Mouse (Mus musculus) heart, postnatal 25 days (tissue): ENCODE measurements around the gene Dpy19l1. TPM values are rescaled to one million over a fixed set of nuclear protein-coding genes. Genes with fewer than 3 reads are reported as not detected.

Experiments used
- DNase-seq: peaks from one replicate; pipeline ENCODE4 v3.0.0; 2022; ENCODE audit warnings: low spot score
- intact Hi-C: fragments of 180-260 bp; cut with DNase I; formaldehyde crosslinking; loops from one replicate; pipeline ENCODE4 v1.15.1; 2025
- total RNA-seq, 2 experiments: library from RNA; stranded (reverse); gene quantifications; 2 replicates each; pipeline ENCODE4 v1.2.3; 2021

Dpy19l1 gene
- 1 to 10 TPM; 7.5 to 9.3 TPM for total RNA-seq

DNA sequence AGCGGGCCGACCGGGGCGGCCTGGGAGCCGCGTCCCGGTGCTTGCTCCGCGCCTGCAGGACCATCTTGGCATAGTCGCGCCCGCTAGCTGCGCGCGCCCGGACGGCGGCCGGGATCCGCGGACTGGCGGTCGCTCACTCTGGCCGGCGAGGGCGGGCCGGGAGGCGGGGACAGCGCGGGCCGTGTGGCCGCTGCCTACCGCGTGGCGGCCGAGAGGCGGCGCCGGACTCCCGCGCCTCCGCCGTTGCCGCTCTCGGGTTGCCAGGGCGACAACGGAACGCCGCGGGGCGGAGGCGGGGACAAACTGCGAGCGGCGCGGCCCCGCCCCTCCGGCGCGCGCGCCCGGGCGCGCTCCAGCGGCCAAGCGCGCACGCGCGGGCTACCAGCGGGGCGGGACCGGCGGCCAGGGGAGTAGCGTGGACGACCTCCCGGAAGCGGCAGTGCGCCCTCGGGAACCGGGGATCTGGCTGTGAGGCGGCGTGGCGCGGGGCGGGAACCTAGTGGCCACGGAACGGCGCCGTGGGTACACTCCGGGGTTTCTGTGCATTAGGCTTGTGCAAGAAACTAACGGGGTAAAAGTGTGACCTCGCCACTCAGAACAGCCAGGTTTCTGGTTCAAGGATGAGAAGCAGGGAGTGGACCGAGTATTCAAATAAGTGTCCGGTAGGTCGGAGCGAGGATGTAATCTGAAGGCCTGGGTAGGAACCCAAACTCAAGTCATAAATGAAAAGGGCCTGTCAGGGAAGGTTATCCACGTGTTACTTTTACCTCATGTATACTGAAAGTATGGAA lies at the start of gene Dpy19l1:
TSS of gene Dpy19l1 (minus strand) at position 74 of the 791 bp plus-strand sequence.
- peak; percentile 90 for DNase-seq
- intact Hi-C loops, result no loop called here

GRCm38 (mm10) chr9:24538159-24538558 lies 35.2 kb upstream of the Dpy19l1 start:
- no peak for DNase-seq
- intact Hi-C loops, result no loop called here

DNA sequence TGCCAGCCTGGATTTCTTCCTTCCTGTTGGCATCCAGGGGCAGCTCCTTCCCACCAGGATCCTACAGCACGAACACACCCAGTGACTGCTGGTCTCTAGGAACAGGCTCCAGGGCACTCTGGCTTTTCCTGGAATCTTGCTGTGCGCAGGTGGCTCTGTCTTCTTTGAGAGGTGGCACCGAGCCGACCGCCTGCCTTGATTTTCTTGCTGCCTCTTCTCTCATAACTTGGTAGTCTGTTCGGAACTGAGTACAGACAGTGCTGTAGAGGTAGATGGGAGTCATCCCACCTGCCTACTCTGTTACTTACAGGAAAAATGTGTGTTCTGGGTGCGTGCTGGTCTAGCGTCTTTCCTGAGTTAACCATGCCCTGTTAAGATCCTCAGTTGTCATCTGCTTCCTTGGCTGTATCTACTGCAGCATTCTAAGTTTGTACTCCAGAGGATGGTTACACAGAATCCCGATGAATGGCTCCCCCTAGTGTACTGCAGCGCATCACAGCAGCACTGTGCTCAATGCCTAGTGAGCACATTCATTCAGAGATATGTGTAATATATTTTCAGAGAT lies 13.7 kb upstream of the Dpy19l1 start:
- DNase-seq, result no peak
- intact Hi-C loops, result loop anchor here (1.0 kb wide), 1 partner anchor 397 kb away; no protein-coding TSS in a partner anchor

GRCm38 (mm10) chr9:24514078-24514469 lies 11.1 kb upstream of the Dpy19l1 start:
- DNase-seq, result no peak
- intact Hi-C loops, result no loop called here

DNA sequence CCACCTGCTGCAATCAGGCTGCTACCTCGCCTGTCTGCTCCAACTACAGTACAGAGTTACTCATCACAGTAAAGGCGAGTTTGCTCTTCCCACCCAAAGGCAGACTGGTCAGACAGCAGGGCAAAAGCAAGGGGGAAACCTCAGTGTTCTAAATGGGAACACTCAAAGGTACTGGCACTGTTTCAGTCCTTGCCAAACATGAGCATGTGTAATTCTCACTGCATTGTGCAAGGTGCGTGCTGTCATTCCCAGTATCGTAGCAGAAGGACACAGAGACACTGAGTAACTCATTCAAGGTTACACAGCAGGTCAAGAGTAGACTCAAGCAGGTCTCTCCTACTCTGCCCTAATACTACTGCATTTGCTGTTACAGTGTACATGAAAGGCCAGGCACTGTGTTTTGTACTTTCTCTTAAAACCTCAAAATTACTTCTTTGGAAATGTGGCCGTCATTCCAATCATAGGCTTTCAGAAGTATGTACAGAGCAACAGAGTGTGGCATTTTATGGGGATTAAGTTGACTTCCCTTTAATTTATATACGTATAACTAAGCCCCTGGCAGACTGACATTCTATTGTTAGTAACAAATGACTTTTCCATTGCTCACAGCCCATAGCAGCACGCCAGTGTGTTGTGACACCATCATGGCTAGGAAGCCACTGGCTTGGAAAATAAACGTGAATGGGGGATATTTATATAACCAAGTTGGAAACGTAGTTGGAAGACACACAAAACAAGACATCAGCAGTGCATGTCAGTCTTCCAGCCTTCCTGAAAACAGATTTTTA lies 10.5 kb upstream of the Dpy19l1 start:
- intact Hi-C loops, result no loop called here
- DNase-seq, result no peak

- intact Hi-C loops, result no loop called here
- DNase-seq, result no peak
Measured at GRCm38 (mm10) chr9:24512121-24512539, 9.2 kb upstream of the Dpy19l1 start.

DNA sequence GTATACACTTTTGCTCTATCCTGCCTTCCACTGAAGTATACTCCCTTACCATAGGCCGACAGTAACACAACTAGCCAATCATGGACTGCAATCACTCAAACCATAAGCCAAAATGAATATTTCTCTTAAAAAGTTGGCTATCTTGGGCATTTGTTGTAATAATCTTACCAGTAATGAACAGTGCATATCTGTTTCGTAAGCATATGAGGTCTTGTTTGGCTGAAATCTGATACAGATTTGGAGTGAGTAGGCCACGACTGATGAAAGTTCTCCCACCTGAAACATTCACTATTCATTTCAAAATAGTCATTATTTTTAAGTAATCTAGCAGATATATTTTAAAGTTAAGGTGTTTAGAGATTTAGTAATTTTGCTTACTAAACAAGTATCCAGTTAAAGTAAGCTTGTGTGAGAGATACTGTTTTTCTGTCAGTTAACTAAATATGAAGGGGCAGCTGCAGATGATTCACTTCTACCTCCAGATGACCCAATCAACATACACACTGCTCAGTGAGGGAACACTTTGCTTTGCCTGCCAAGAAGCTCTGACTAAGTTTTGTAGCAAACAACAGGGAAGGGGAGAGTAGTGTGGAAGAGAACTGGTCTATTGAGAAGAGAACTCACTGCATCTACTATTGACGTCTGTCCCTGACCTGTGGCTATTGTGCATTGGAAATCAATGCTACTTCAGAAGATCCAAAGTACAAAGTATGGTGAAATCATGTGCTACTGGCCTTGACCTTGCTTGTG lies 8.6 kb upstream of the Dpy19l1 start:
- no peak for DNase-seq
- intact Hi-C loops, result no loop called here

GRCm38 (mm10) chr9:24508880-24509279 lies 5.9 kb upstream of the Dpy19l1 start:
- DNase-seq, result no peak
- intact Hi-C loops, result no loop called here

GRCm38 (mm10) chr9:24506510-24506909 lies 3.6 kb upstream of the Dpy19l1 start:
- no peak for DNase-seq
- intact Hi-C loops, result no loop called here

- no peak for DNase-seq
- intact Hi-C loops, result no loop called here
Measured at GRCm38 (mm10) chr9:24505017-24505763, 2.2 kb upstream of the Dpy19l1 start.

- no peak for DNase-seq
- intact Hi-C loops, result no loop called here
Measured at GRCm38 (mm10) chr9:24504381-24504780, 1.4 kb upstream of the Dpy19l1 start.

- intact Hi-C loops, result no loop called here
- no peak for DNase-seq
Measured at GRCm38 (mm10) chr9:24503858-24504219, 899 bp upstream of the Dpy19l1 start.

- intact Hi-C loops, result no loop called here
- DNase-seq, result no peak
Measured at GRCm38 (mm10) chr9:24502571-24503004, 352 bp downstream of the Dpy19l1 start.

DNA sequence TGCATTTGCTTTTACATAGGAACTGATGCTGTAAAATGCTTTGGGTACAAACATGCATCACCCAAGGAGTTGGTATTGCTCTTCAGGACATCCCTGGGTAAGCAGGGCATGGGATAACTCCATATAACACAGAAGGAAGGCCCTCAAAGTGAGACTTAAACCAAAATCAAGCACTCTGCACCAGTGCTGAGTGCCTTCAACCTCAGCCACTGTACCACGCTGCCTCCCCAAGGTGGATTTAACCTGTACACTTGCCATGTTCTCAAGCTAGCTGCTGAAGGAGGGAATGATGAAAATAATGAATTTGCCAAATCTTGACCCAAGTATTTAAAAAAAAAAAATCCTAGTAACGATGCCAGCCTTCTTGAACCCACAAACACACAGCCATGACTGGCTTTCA lies 1.3 kb downstream of the Dpy19l1 start:
- no peak for DNase-seq
- intact Hi-C loops, result no loop called here

DNA sequence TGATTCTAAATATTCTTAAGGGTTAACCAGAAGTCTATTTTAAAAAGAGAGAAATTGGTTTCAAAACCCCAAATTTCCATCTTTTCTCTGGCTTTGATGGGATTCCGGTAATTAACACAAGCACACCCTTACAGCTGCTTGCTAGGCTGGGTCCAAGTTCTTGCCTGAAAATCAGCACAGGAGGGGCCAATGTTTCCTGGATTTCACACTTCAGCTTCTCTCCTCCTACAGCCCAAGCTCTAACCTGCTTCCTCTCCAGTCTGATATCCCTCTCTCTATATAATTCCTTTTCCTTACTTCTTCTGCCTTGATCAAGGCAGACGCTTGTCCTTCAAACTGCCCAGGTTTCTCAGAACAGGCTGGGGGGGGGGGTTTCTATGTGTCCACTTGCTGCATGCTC lies 6.7 kb downstream of the Dpy19l1 start:
- intact Hi-C loops, result no loop called here

DNA sequence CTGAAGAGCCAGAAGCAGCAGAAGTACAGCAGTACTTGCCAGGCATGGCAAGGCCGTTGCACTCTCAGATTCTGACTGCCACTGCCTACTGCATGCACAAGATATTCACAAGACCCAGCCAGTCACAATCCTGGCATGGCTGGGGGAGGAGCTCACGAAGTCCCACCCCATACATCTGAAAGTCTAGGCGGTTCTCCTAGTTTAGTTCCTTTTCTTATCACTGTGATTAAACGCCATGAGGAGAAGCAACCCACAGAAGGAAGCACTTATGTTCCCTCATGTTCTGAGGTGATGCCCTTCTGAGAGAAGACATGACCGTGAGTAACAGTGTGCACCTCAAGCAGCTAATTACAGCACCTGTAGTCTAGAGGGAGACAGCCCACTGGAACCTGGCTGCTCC lies 12.4 kb downstream of the Dpy19l1 start:
- intact Hi-C loops, result no loop called here
- no peak for DNase-seq

More for the DNA sequence above, 6.7 kb downstream of the Dpy19l1 start:
- no peak for DNase-seq

- no peak for DNase-seq
- intact Hi-C loops, result no loop called here
Measured at GRCm38 (mm10) chr9:24488425-24489104, 14.4 kb downstream of the Dpy19l1 start.

DNA sequence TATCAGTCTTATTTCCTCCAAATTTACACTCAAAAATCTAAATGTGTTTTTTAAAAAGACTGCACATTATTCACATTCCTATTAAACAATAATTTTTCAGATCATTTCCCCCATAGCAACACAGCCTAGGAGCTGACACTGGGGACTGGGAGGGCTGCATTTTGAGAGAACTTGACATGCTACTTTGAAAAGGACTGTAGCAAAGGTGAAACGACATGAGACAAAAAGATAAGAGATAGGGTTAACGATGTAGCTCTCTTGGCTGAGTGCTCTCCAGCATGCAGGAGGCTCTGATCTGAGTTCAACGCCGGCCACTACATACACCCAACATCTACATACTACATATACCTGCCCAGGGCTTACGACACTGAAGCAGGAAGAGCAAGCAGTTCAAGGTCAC lies 20.6 kb downstream of the Dpy19l1 start:
- intact Hi-C loops, result no loop called here
- no peak for DNase-seq

DNA sequence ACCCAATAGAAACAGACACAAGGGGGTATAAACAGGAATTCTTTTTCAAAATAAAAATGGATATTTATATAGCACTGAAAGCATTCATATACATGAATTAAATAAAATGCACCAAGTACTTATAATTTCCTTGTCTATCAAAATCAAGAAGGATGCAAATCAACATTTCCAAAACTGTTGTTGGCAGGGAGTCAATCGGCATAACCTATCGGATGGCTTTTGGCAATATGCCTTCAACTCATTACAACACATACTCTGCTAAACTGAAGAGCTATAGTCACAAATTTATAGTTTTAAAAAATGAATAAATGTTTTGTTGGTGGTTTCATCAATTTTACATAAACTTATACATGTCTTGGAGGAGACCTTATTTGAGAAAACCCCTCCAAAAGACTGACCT lies 25.7 kb downstream of the Dpy19l1 start:
- intact Hi-C loops, result no loop called here
- no peak for DNase-seq
